Mouse (Mus musculus): ENCODE results near the gene Zbtb5.
"Not testable (repeated sequence)": the region's sequence is repeated elsewhere in the genome, so short reads cannot be mapped to it uniquely, and the experiment has no call there.

Gene Zbtb5

DNA sequence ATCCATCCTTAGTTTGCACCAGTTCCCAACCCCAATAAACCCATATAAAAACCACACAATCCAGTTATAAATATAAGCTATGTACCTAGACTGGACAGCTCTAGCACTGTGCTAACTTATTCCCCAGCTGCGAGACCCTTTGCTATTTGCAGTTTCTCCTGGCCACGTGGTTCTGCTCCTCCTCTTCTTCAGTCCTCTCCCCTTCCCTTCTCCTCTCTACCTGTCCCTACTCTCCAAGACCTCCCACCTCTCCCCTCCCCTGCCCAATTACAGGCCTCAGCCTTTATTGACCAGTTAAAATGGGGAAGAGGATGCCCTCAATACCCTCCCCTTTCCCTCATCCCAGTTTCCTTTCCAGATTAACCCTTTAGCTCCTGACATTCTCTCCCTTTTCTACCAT, 1.3 kb upstream of the Zbtb5 start:
- in situ Hi-C loops (cut with MboI; ENCODE audit: low pct_unique_long_range_greater_than_20kb in 1 of 2, low sequenced_read_pairs in 2 of 2, unreplicated experiment in 1 of 2) = no loop called here

GRCm38 (mm10) chr4:45013031-45013431, 819 bp upstream of the Zbtb5 start:
- in situ Hi-C loops (cut with MboI; ENCODE audit: low pct_unique_long_range_greater_than_20kb in 1 of 2, low sequenced_read_pairs in 2 of 2, unreplicated experiment in 1 of 2) = no loop called here

DNA sequence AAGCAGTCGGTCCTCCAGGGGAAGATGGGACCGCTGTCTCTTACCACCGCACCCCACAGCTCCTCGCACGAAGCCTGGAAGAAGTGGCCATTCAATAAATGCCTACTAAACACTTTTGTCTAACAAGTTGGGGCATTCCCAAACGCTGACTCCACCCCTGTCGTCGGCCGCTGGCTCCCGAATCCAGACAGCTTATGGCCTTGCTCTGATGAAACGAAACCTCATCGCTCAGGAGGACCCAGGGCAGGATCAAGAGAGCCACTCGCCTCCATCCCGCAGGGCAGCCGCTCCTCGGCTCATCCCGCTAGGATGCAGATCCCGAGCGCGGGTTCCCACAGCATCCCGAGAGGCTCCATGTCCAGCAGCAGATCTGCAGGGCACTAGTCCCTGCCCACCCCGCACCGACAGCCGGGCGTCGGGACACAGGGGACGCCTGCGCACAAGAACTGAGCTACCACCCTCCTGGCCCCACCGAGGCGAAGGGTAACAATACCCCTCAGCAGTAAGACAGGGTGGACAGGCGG, 569 bp downstream of the Zbtb5 start:
- in situ Hi-C loops (cut with MboI; ENCODE audit: low pct_unique_long_range_greater_than_20kb in 1 of 2, low sequenced_read_pairs in 2 of 2, unreplicated experiment in 1 of 2) = no loop called here

GRCm38 (mm10) chr4:45010806-45011415, 1.3 kb downstream of the Zbtb5 start:
- in situ Hi-C loops (cut with MboI; ENCODE audit: low pct_unique_long_range_greater_than_20kb in 1 of 2, low sequenced_read_pairs in 2 of 2, unreplicated experiment in 1 of 2) = no loop called here

- in situ Hi-C loops (cut with MboI; ENCODE audit: low pct_unique_long_range_greater_than_20kb in 1 of 2, low sequenced_read_pairs in 2 of 2, unreplicated experiment in 1 of 2) = no loop called here
These were observed 6.8 kb downstream of the Zbtb5 start for GRCm38 (mm10) chr4:45005452-45005851.

DNA sequence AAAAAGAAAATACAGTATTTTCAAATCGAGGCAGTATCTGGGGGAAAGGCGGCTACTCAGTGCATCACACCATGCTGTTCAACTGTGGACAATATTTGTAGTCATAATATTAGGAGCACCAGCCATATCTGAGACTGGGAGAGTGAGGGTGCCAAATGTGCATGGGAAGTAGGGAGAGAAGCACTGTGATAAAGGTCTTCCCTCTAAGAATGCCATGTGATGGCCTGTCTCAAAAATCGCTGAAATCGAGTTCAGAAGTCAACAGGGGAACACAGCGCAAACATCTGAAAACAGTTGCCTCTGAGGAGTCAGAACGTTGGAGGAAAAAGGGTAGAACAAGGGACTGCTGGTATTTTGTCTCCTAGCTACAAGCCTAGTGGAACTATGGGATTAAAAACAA, 12.2 kb downstream of the Zbtb5 start:
- in situ Hi-C loops (cut with MboI; ENCODE audit: low pct_unique_long_range_greater_than_20kb in 1 of 2, low sequenced_read_pairs in 2 of 2, unreplicated experiment in 1 of 2) = no loop called here

GRCm38 (mm10) chr4:44998071-44998470, 14.1 kb downstream of the Zbtb5 start:
- in situ Hi-C loops (cut with MboI; ENCODE audit: low pct_unique_long_range_greater_than_20kb in 1 of 2, low sequenced_read_pairs in 2 of 2, unreplicated experiment in 1 of 2) = no loop called here

GRCm38 (mm10) chr4:44994776-44995175, 17.4 kb downstream of the Zbtb5 start:
- in situ Hi-C loops (cut with MboI; ENCODE audit: low pct_unique_long_range_greater_than_20kb in 1 of 2, low sequenced_read_pairs in 2 of 2, unreplicated experiment in 1 of 2) = no loop called here

DNA sequence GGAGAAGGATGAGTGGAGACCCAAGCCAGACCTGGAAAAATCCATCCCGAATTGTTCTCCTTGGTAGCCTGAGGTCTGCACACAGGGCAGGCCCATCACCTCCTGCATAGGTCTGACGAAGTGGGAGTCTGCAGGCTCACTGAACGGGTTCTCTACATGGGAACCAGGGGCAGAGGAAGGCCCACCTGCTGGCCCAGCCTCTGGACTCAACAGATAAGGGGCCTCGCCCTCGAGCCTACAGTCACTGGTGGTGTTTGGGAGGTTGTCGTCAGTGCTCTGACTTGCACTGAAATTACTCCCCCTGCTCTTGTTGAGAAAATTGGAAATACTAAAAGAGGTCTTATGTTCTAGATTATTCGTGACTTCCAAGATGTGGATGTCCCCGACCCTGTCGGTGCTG, 18.4 kb downstream of the Zbtb5 start:
- in situ Hi-C loops (cut with MboI; ENCODE audit: low pct_unique_long_range_greater_than_20kb in 1 of 2, low sequenced_read_pairs in 2 of 2, unreplicated experiment in 1 of 2) = no loop called here

DNA sequence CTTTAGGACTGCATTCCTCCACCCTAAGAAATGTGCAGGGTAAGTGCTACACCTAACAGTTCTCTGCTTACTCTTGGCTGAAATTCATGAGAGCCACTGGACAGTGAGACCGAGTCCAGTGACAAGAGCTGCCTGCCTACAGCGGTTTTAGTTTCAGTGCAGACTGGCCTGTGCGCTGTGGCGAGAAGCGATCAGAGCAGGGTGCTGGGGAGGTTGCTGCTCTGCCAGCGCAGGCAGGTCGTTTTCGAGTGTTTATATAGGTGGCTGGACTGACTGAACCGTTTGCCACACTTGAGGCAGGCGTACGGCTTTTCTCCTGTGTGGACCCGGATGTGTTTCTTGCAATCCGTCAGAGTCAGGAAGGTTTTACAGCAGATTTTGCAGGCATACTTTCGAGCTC, 19.0 kb downstream of the Zbtb5 start:
- in situ Hi-C loops (cut with MboI; ENCODE audit: low pct_unique_long_range_greater_than_20kb in 1 of 2, low sequenced_read_pairs in 2 of 2, unreplicated experiment in 1 of 2) = not testable (repeated sequence)

DNA sequence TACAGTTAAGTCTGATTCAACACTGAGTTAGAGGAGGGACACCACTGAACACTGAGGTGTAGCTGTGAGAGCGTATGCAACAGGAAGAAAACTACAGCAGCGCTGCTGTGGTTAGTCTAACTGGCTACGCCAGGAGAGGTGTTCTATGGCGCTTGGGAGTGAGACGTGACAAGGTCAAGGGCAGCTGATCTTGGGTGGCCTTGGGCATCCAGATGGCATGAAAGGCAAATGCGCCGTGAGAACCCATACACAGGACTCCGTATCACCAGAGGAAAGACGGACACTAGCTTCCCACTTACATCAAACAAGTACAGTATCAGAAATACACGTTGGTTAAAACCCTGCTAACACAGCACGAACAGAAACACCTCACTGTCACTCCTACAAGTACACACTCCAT, 19.9 kb downstream of the Zbtb5 start:
- in situ Hi-C loops (cut with MboI; ENCODE audit: low pct_unique_long_range_greater_than_20kb in 1 of 2, low sequenced_read_pairs in 2 of 2, unreplicated experiment in 1 of 2) = not testable (repeated sequence)

DNA sequence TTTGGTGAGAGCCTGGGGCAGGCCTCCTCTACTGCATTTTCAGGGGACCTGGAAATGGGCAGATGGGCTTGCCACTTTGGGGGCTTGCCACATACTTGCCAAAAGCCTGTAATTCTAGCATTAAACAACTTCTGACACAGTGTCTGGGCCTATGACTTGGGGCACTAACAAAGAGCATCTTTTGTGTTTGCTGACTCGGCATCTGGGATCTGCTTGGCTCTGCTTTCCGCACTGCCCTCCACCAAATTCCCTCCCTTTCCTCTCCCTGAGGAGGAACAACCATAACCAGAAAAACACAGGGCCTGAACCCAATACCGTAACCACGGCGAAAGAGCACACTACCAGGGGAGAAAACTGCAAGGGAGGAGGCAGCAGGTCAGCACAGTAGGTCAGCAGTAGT, 21.7 kb downstream of the Zbtb5 start:
- in situ Hi-C loops (cut with MboI; ENCODE audit: low pct_unique_long_range_greater_than_20kb in 1 of 2, low sequenced_read_pairs in 2 of 2, unreplicated experiment in 1 of 2) = no loop called here

GRCm38 (mm10) chr4:44983131-44983740, 29.0 kb downstream of the Zbtb5 start:
- in situ Hi-C loops (cut with MboI; ENCODE audit: low pct_unique_long_range_greater_than_20kb in 1 of 2, low sequenced_read_pairs in 2 of 2, unreplicated experiment in 1 of 2) = no loop called here

DNA sequence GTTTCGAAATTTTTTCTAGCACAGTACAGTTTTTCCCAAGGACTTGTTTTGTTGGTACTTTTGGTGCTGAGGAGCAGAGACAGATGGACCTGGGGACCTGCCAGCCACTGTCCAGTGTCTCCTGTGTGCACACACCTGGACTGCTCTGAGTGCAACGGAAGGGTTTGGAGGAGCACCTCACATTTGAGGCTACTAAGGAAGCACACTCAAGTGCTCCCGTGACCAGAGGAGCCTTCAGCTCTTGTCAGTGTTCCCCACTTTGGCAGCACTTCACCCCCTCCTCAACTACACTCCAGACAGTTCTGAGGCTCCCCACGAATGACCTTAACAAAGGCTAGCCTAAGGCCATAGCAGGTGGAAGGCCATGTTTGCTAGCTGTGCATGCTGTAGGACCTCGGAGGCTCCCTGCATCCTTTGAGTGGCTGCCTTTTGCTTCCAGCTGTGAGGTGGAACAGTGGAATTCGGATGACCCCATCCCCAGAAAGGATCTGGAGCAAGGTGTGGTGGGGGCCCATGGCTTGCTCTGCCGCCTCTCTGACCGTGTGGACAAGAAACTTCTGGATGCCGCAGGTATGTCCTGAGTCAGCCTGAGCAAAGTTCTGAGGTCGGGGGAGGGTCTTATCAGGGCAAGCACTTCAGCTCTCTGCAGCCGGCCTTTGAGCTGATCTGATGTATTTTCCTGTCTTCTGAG, 29.6 kb downstream of the Zbtb5 start:
- in situ Hi-C loops (cut with MboI; ENCODE audit: low pct_unique_long_range_greater_than_20kb in 1 of 2, low sequenced_read_pairs in 2 of 2, unreplicated experiment in 1 of 2) = no loop called here

DNA sequence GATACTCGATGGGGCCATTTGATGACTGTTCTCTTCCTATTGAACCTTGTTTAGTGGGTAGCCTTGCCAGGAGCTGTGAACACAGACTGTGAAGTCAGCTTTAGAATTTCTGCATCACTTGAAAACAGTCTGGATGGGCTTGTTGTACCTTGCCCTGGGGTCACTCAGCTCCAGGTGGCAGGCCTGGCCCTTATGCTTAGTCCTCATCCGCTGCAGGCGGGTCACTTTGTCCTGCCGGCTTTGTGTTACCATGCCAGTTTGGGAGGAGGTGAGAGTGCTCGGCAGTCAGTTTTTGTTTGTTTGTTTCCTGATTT, 30.3 kb downstream of the Zbtb5 start:
- in situ Hi-C loops (cut with MboI; ENCODE audit: low pct_unique_long_range_greater_than_20kb in 1 of 2, low sequenced_read_pairs in 2 of 2, unreplicated experiment in 1 of 2) = no loop called here

DNA sequence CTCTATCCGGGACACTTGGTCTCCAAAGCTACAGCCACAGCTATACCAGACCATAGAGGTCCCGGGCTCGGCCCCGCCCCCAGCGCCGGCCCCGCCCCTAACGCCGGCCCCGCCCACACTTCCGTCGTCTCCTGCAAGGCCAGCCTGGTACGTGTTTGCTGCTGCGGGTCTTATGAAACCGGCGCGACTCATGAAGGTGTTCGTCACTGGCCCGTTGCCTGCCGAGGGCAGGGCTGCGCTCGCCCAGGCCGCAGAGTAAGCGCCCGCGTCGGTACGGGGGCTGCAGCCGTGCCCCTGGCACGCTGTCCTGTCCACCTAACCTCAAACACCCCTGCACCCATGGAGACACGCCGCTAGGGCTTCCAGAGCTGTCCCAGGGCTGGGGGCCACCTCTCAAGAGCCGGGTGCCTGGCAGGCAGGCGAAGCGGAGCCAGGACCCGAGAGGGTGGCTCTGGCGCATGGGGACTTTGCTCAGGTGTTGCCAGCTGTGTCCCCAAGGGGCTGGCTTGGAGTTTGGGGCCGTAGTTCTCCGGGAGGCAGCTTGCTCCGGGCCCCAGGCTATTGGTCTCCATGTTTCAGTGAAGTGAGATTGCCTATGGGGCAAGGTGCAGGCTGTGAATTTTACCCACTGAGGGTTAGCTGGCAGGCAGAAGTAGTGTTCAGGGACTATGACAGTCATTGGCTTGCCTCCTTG, 30.8 kb downstream of the Zbtb5 start, which contains the start of gene Grhpr:
Gene Grhpr (plus strand): TSS at position 116 of the 694 bp plus-strand sequence.
- in situ Hi-C loops (cut with MboI; ENCODE audit: low pct_unique_long_range_greater_than_20kb in 1 of 2, low sequenced_read_pairs in 2 of 2, unreplicated experiment in 1 of 2) = no loop called here

GRCm38 (mm10) chr4:44979794-44980338, 32.3 kb downstream of the Zbtb5 start:
- in situ Hi-C loops (cut with MboI; ENCODE audit: low pct_unique_long_range_greater_than_20kb in 1 of 2, low sequenced_read_pairs in 2 of 2, unreplicated experiment in 1 of 2) = no loop called here

GRCm38 (mm10) chr4:44978175-44978574, 34.0 kb downstream of the Zbtb5 start:
- in situ Hi-C loops (cut with MboI; ENCODE audit: low pct_unique_long_range_greater_than_20kb in 1 of 2, low sequenced_read_pairs in 2 of 2, unreplicated experiment in 1 of 2) = no loop called here

Data from mouse embryonic stem cell (cell line).